Mouse (Mus musculus): ENCODE results near the gene Mei1.

DNA sequence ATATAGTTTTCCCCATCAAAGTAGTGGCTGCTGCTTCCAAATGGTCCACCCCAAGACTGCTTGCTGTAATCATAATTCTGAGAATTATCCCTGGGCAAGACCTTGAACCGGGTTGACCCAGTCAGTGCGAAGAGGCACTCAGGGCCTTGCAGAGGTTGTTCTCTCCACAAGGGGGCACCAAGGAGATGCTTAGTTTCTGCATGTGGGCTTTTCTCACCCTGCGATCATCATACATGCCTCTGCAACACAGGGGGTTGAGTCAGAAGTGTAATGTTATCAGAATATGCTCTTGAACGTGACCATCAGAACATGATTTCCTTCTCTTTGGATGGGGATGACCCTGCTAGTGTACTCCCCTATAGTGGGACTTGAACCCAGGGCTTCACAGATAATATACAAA is 68.8 kb downstream of the Mei1 start:
- peak; percentile 73 for TF ChIP-seq CTCF (IDR thresholded peaks at IDR 0.05; ENCODE audit: low read depth, low read length)
- no peak for TF ChIP-seq TAL1 (conservative IDR thresholded peaks at IDR 0.05; ENCODE audit: low read depth, low read length)

Data from G1E (cell line).